Mouse (Mus musculus): ENCODE measurements at regions not wholly inside any gene's neighbourhood (a gene's known extent, or its start where the extent isn't known, plus 50 kb on each side); places are given as distances from the start of the nearest gene placed in this dataset.

DNA sequence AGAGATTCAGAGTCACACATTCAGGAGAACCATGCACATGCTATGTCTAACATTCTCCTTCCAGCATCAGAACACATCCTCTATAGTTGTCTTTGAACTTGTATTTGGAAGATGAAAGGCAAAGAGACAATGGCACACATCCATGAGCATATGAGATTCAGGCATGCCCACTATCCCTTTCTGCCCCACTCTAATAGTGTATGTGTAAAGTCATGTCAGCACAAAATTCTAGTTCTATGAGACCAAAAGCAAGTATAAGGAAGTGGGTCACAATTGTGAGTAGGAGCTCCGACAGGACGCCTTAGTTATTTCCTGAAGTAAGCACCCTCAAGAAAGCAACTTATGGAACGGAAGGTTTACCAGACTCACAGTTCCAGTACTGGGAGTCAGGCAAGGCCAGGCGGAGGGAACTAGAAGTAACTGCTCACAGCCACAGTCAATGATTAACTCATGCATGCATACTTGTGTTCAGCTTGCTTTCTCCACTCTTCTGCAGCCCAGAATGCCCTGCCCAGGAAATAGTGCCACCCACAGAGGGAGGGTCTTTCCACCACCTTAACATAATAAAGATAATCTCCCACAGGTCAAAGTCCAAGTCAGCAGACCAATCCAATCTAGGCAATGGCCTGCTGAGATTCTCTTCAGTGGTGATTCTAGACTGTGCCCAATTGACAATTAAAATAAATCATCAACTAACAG, 157.3 kb upstream of the Apob start:
- TF ChIP-seq CTCF (IDR thresholded peaks at IDR 0.05; ENCODE audit: control insufficient read depth, insufficient read depth, insufficient replicate concordance, low read depth, low read length) = no peak
- TF ChIP-seq POLR2A (IDR thresholded peaks at IDR 0.05; ENCODE audit: control insufficient read depth, low read depth, low read length) = no peak

Measured in testis, adult 2 months (tissue).